Mouse (Mus musculus) MEL (cell line): ENCODE data around the gene Pdk2.

Experiments
- CTCF ChIP-seq, 3 experiments: IDR thresholded peaks in 2 of 3; conservative IDR thresholded peaks in 1 of 3; 2 replicates each; pipeline ENCODE4 v1.5.1; 2011 to 2012; ENCODE audit warnings: low read length in 3 of 3, low read depth in 2 of 3, mild to moderate bottlenecking in 2 of 3, improper control_type of control experiment in 1 of 3, inconsistent platforms in 1 of 3, mixed read lengths in 1 of 3, moderate library complexity in 1 of 3; ENCODE audit not compliant: control insufficient read depth in 1 of 3, insufficient read depth in 1 of 3, poor library complexity in 1 of 3, severe bottlenecking in 1 of 3
- USF1 ChIP-seq: IDR thresholded peaks from 2 replicates; pipeline ENCODE4 v1.6.1; 2014; ENCODE audit warnings: low read depth, mild to moderate bottlenecking, inconsistent platforms, low read length, improper control_type of control experiment, moderate library complexity
- USF2 ChIP-seq, 2 experiments: IDR thresholded peaks; 2 replicates each; pipeline ENCODE4 v1.6.1; 2011 to 2012; ENCODE audit warnings: improper control_type of control experiment in 2 of 2, low read length in 2 of 2, borderline replicate concordance in 1 of 2, inconsistent platforms in 1 of 2, low read depth in 1 of 2, mild to moderate bottlenecking in 1 of 2; ENCODE audit not compliant: insufficient read depth in 1 of 2

GRCm38 (mm10) chr11:94996984-94997383 is 44.2 kb downstream of the Pdk2 start:
- no peak for TF ChIP-seq USF2 (IDR thresholded peaks at IDR 0.05; ENCODE audit: borderline replicate concordance in 1 of 2, insufficient read depth in 1 of 2, low read depth in 1 of 2, low read length in 2 of 2)
- no peak for TF ChIP-seq CTCF (IDR thresholded peaks at IDR 0.05 in 2 of 3, conservative IDR thresholded peaks at IDR 0.05 in 1 of 3; ENCODE audit: control insufficient read depth in 1 of 3, insufficient read depth in 1 of 3, low read depth in 2 of 3, low read length in 3 of 3, poor library complexity in 1 of 3, severe bottlenecking in 1 of 3)
- no peak for TF ChIP-seq USF1
